Mouse (Mus musculus) CH12.LX (cell line): Measurements from ENCODE around the gene Cage1.

Experiments
- CTCF ChIP-seq, 2 experiments: IDR thresholded peaks in 1 of 2; conservative IDR thresholded peaks in 1 of 2; 2 replicates each; pipeline ENCODE4 v1.5.1; 2011 to 2012; ENCODE audit warnings: low read depth in 2 of 2, low read length in 2 of 2, improper control_type of control experiment in 1 of 2, inconsistent platforms in 1 of 2, mild to moderate bottlenecking in 1 of 2, moderate library complexity in 1 of 2
- EP300 ChIP-seq: IDR thresholded peaks from 2 replicates; pipeline ENCODE4 v1.6.1; 2011; ENCODE audit warnings: low read length, improper control_type of control experiment
- MAFK ChIP-seq: IDR thresholded peaks from 2 replicates; pipeline ENCODE4 v1.6.1; 2011; ENCODE audit warnings: low read length, improper control_type of control experiment; ENCODE audit not compliant: insufficient replicate concordance
- POLR2A ChIP-seq: IDR thresholded peaks from 2 replicates; pipeline ENCODE4 v1.6.1; 2011; ENCODE audit warnings: low read depth, mild to moderate bottlenecking, improper control_type of control experiment, low read length
- RAD21 ChIP-seq: IDR thresholded peaks from 2 replicates; pipeline ENCODE4 v1.6.1; 2011; ENCODE audit warnings: low read depth, mild to moderate bottlenecking, low read length, improper control_type of control experiment, moderate library complexity
- TCF12 ChIP-seq: IDR thresholded peaks from 2 replicates; pipeline ENCODE4 v1.6.1; 2014; ENCODE audit warnings: low read depth, mild to moderate bottlenecking, inconsistent platforms, low read length, improper control_type of control experiment
- UBTF ChIP-seq: IDR thresholded peaks from 2 replicates; pipeline ENCODE4 v1.6.1; 2012; ENCODE audit warnings: low read depth, mild to moderate bottlenecking, inconsistent platforms, low read length, improper control_type of control experiment, moderate library complexity

DNA sequence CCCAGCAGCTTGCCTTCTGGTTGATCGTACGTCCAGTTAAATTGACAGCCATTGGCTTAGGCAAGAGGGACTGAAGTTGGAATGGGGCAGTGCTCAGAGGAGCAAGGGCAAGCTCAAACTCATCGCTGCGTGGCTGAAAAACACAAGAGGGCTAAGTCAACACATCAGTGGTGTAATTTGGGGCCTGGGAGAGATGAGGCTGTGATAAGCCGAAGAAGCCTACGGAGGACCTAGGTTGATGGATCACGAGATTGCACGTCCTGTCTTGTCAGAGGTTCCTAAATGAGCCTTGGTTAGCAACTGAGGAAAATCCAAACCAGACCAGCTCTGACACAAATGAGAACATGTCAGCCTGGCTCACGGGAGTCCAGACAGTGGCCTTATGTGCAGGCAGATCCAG, 74.3 kb downstream of the Cage1 start:
- TF ChIP-seq EP300 (no peak), CTCF (conservative IDR thresholded peaks at IDR 0.05 in 1 of 2, IDR thresholded peaks at IDR 0.05 in 1 of 2; ENCODE audit: low read depth in 2 of 2, low read length in 2 of 2) (no peak), RAD21 (no peak), POLR2A (no peak), MAFK (no peak), TCF12 (no peak), UBTF (no peak)
